Mouse (Mus musculus) neural tube, embryonic 11.5 days (tissue): ENCODE measurements at regions not wholly inside any gene's neighbourhood (a gene's known extent, or its start where the extent isn't known, plus 50 kb on each side); places are given as distances from the start of the nearest gene placed in this dataset.

Experiments used
- ATAC-seq: fragments of 200-750 bp; cut with Nextera tagmentation; 2 replicates; pipeline ENCODE4 v1.8.0; 2017; ENCODE audit warnings: moderate number of reproducible peaks, mild to moderate bottlenecking, moderate TSS enrichment, moderate library complexity; ENCODE audit not compliant: insufficient read depth, low FRiP score, low TSS enrichment
- DNase-seq: peaks from one replicate; pipeline ENCODE4 v3.0.0-alpha.2; 2015; ENCODE audit warnings: low spot score
- H3K27ac ChIP-seq: fragments of 300-500 bp; sonication (generic); 2 replicates; pipeline ENCODE4 v1.5.1; 2014; ENCODE audit warnings: low read depth, mild to moderate bottlenecking, low read length
- H3K27me3 ChIP-seq: fragments of 300-500 bp; sonication (generic); 2 replicates; pipeline ENCODE4 v1.6.1; 2014; ENCODE audit warnings: mild to moderate bottlenecking, low read length, mixed read lengths; ENCODE audit not compliant: control insufficient read depth, insufficient read depth
- H3K36me3 ChIP-seq: fragments of 300-500 bp; sonication (generic); 2 replicates; pipeline ENCODE4 v1.6.1; 2014; ENCODE audit warnings: mild to moderate bottlenecking, low read length, moderate library complexity, mixed read lengths; ENCODE audit not compliant: control insufficient read depth, insufficient read depth
- H3K4me1 ChIP-seq: fragments of 300-500 bp; sonication (generic); 2 replicates; pipeline ENCODE4 v1.6.1; 2014; ENCODE audit warnings: low read length, mixed read lengths; ENCODE audit not compliant: control insufficient read depth, insufficient read depth
- H3K4me2 ChIP-seq: fragments of 300-500 bp; sonication (generic); 2 replicates; pipeline ENCODE4 v1.6.1; 2014; ENCODE audit warnings: low read depth, mild to moderate bottlenecking, moderate library complexity
- H3K4me3 ChIP-seq: fragments of 300-500 bp; sonication (generic); 2 replicates; pipeline ENCODE4 v1.5.1; 2014; ENCODE audit warnings: low read depth, low read length
- H3K9ac ChIP-seq: fragments of 300-500 bp; sonication (generic); 2 replicates; pipeline ENCODE4 v1.6.1; 2014; ENCODE audit warnings: mild to moderate bottlenecking, low read length
- H3K9me3 ChIP-seq: fragments of 300-500 bp; sonication (generic); 2 replicates; pipeline ENCODE4 v1.6.1; 2016; ENCODE audit warnings: low read length; ENCODE audit not compliant: control insufficient read depth
- WGBS: fragments of 180-500 bp; shearing (Covaris S2); extraction: QIAGEN DNeasy Blood & Tissue Kit; methylation state at CpG from one replicate; pipeline ENCODE4 v1.1.7; 2014; 5-methylcytosine and 5-hydroxymethylcytosine counted together

DNA sequence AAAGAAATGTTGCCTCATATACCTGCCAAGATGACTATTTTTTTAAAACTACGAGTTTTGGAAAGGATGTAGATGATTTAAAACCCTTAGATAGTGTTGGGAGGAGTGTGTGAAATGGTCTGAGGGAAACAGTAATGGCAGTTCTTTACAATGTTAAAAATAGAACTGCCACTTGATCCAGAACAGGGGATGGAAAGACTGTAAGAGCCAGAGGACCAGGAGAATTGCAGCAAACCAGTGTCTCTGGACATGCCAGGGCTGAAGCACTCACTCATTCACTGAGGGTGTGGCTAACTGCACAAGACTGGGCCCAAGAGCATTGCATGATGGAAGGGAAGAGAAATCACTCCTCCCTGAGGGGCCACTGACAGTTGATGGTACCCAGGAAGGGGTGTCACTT, 53.9 kb upstream of the Rasgef1b start:
- Histone ChIP-seq H3K36me3 (no peaks in the 10 kb centered on the region), H3K27me3 (no peaks in the 10 kb centered on the region), H3K4me1 (peaks cover 3% of the 10 kb centered on the region; the same call in 1 of the 2 replicates), H3K4me2 (no peak overlapping the region), H3K9me3 (no peaks in the 10 kb centered on the region), H3K9ac (no peak overlapping the region), H3K27ac (no peak overlapping the region), H3K4me3 (no peak overlapping the region)
- ATAC-seq = no peak
- no peak for DNase-seq
- 67% methylated on average over 1 of the region's 1 CpGs for WGBS

GRCm38 (mm10) chr5:99785850-99786249, 57.0 kb upstream of the Rasgef1b start:
- 74% methylated on average over 9 of the region's 9 CpGs for WGBS
- H3K36me3 ChIP-seq = no peaks in the 10 kb centered on the region
- DNase-seq (no peak), ATAC-seq (no peak)
- no peaks in the 10 kb centered on the region for H3K9me3 ChIP-seq
- no peaks in the 10 kb centered on the region for H3K27me3 ChIP-seq
- no peak overlapping the region for H3K4me2 ChIP-seq
- H3K4me1 ChIP-seq = peaks cover 4% of the 10 kb centered on the region; the same call in 1 of the 2 replicates
- H3K27ac ChIP-seq = no peak overlapping the region
- no peak overlapping the region for H3K4me3 ChIP-seq
- H3K9ac ChIP-seq = no peak overlapping the region

- DNase-seq (peak; percentile 60), ATAC-seq (peak; percentile 91)
- Histone ChIP-seq H3K4me1 (peaks cover 4% of the 10 kb centered on the region; the same call in 1 of the 2 replicates), H3K4me3 (no peak overlapping the region), H3K9me3 (no peaks in the 10 kb centered on the region), H3K27me3 (no peaks in the 10 kb centered on the region), H3K4me2 (no peak overlapping the region), H3K36me3 (no peaks in the 10 kb centered on the region), H3K9ac (no peak overlapping the region), H3K27ac (peak overlapping the region; percentile 54; the same call in 1 of the 2 replicates)
- WGBS = 31% methylated on average over 10 of the region's 10 CpGs
Observed at GRCm38 (mm10) chr5:99787239-99787638, 58.4 kb upstream of the Rasgef1b start.

GRCm38 (mm10) chr5:99787665-99788366, 59.0 kb upstream of the Rasgef1b start:
- Histone ChIP-seq H3K27me3 (no peaks in the 10 kb centered on the region), H3K9me3 (no peaks in the 10 kb centered on the region), H3K4me2 (no peak overlapping the region), H3K27ac (no peak overlapping the region), H3K9ac (no peak overlapping the region), H3K4me1 (peaks cover 4% of the 10 kb centered on the region; the same call in 1 of the 2 replicates), H3K36me3 (no peaks in the 10 kb centered on the region), H3K4me3 (no peak overlapping the region)
- DNase-seq = no peak
- ATAC-seq = 0 out of 2 replicates have a peak, but pooled peaks have one; percentile 41
- 64% methylated on average over 3 of the region's 3 CpGs for WGBS

DNA sequence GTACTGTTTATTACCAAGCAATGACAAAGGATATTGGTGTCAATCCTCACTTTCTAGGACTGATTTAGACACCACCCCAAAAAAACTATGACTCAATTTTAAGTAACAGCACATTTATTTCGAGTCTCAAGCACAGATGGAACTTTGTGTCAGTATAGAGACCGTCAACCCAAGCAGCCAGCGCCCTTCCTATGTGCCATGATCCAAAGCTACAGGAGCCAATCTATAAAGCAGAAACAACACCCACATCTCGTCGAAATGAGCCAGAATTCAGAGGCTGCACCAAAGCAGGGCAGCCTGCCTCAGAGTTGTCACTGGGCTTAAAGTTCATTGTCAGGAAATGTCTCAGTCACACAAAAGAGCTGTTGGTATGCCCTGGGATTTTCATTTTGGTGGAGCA, 61.9 kb upstream of the Rasgef1b start:
- Histone ChIP-seq H3K9ac (no peak overlapping the region), H3K4me2 (no peak overlapping the region), H3K36me3 (no peaks in the 10 kb centered on the region), H3K27ac (no peak overlapping the region), H3K9me3 (no peaks in the 10 kb centered on the region), H3K4me1 (peaks cover 4% of the 10 kb centered on the region; the same call in 1 of the 2 replicates), H3K27me3 (no peaks in the 10 kb centered on the region), H3K4me3 (no peak overlapping the region)
- 93% methylated on average over 5 of the region's 5 CpGs for WGBS
- DNase-seq (no peak), ATAC-seq (no peak)

DNA sequence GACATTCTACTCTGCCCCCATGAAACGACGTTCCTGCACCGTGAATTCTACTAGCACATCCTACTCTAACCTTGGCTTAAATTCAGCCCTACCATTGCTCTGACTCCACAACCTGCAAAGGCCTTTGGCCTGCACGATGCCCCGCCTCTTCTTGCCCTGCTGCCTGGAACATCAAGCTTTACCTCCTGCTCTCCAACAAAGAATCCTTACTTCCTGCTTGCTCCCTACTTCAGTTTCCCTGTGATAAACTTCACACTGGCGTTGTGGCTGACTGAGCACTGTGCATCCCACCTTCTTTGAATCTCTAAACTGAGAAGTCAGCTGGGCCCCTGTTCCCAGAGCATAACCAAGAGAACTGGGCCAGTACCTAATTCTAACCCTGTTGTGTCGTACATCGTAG, 71.7 kb upstream of the Rasgef1b start:
- ATAC-seq (no peak), DNase-seq (no peak)
- H3K27ac ChIP-seq = no peak overlapping the region
- no peak overlapping the region for H3K4me3 ChIP-seq
- H3K9me3 ChIP-seq = no peaks in the 10 kb centered on the region
- no peaks in the 10 kb centered on the region for H3K27me3 ChIP-seq
- no peaks in the 10 kb centered on the region for H3K36me3 ChIP-seq
- no peak overlapping the region for H3K4me2 ChIP-seq
- H3K4me1 ChIP-seq = peaks cover 12% of the 10 kb centered on the region
- WGBS = 81% methylated on average over 8 of the region's 8 CpGs
- no peak overlapping the region for H3K9ac ChIP-seq

DNA sequence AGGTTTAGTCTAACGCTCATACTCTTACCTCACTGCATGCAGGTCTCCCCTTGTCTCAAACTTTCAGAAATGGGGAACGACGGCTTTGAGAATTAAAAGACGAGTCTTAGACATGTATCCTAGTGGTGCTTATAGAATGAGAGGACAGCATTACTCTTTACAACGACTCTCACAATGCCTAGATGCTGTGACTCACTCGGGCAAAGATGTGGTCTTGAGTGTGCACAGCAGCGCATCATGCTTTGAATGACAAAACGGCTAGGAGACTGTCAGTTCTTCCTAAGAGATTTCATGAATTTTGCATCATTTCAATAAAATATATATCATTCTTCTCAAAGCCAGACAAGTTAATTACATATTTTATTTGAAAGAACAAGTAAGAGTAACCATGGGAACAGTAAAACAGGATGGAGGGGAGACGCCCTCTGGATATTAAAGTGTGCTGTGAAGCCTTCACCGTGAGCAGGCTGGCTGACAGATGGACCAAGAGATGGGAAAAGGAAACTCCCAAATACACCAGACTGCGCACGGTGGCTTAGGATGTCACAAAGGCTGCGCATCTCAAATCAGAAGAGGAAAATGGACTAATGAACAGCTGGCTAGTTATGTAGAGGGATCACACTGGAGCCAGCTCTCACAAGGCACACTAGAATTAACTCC, 73.1 kb upstream of the Rasgef1b start:
- Histone ChIP-seq H3K9ac (no peak overlapping the region), H3K4me1 (peaks cover 12% of the 10 kb centered on the region), H3K4me2 (no peak overlapping the region), H3K27me3 (no peaks in the 10 kb centered on the region), H3K4me3 (no peak overlapping the region), H3K36me3 (no peaks in the 10 kb centered on the region), H3K27ac (no peak overlapping the region), H3K9me3 (no peaks in the 10 kb centered on the region)
- 59% methylated on average over 13 of the region's 13 CpGs for WGBS
- ATAC-seq (peak; percentile 61; the same call in 1 of the 2 replicates), DNase-seq (peak; percentile 35)

GRCm38 (mm10) chr5:99826861-99827260, 79.2 kb upstream of the Vamp9 start:
- Histone ChIP-seq H3K9ac (no peak overlapping the region), H3K4me3 (no peak overlapping the region), H3K27me3 (no peaks in the 10 kb centered on the region), H3K27ac (no peak overlapping the region), H3K4me1 (no peaks in the 10 kb centered on the region), H3K9me3 (no peaks in the 10 kb centered on the region), H3K36me3 (no peaks in the 10 kb centered on the region), H3K4me2 (no peak overlapping the region)
- DNase-seq (no peak), ATAC-seq (no peak)
- WGBS = 80% methylated on average over 6 of the region's 6 CpGs

- no peaks in the 10 kb centered on the region for H3K4me1 ChIP-seq
- H3K4me2 ChIP-seq = no peak overlapping the region
- no peaks in the 10 kb centered on the region for H3K36me3 ChIP-seq
- ATAC-seq (no peak), DNase-seq (no peak)
- no peak overlapping the region for H3K27ac ChIP-seq
- no peak overlapping the region for H3K4me3 ChIP-seq
- 72% methylated on average over 7 of the region's 7 CpGs for WGBS
- no peak overlapping the region for H3K9ac ChIP-seq
- H3K9me3 ChIP-seq = no peaks in the 10 kb centered on the region
- no peaks in the 10 kb centered on the region for H3K27me3 ChIP-seq
Observed at GRCm38 (mm10) chr5:99828516-99828915, 77.5 kb upstream of the Vamp9 start.
